ENCODE assay signal across 8 mouse cellular contexts in the genomic region with DNA sequence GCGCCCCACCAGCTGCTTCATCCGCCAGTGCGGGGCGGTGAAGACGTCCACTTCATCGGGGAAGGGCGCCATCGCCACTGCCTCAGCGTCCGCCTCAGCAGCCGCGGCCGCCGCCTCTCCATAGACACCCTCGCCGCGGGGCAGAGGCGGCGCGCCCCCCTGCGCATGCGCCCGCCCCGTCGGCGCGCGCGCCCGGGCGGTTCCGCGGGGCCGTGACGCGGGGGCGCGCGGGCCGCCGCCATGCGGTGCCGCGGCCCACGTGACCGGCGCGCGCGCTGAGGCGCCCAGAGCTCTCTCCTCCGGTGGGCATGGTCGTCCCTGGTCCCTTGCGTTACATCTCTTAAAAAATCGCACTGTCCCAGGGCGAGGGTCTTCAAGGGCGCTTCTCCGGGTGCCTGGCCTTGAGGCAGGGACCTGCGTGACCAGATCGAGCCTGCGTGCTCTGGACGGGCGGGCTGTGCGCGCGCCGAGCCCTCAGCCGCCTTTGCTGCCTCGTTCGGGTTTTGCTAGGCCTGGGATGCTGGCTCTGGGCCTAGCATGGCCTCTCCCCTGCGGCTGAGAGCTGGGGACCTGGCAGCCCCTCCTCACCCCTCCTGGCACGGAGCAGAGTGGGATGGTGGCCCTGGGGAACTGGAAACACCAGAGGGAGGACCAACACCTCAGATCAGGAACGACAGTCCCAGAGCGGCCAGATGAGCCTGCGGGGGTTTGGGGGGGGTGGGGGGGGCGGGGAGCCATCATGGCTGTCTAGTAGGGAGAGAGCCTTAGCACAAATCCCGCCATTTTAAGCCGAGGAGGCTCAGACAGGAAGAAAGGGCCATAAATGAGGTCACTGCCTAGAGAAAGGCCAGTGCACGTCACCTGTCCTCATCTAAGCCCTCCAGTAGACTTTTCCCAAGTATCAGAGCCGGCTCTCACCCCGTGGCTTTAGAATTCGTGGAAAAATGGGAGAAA. TPM values are rescaled to one million over a fixed set of nuclear protein-coding genes. Genes with fewer than 3 reads are reported as not detected.
DNase-seq lines count a peak whose midpoint lies in the region; ATAC-seq and TF ChIP-seq lines count a peak whose summit lies in the region.

No protein-coding gene starts in this region.

- 3% methylated on average over 70 of the region's 82 CpGs for WGBS in forebrain, embryonic 16.5 days
- WGBS in lung, embryonic 16.5 days, result 4% methylated on average over 55 of the region's 82 CpGs

- H3K4me2 ChIP-seq in forebrain, embryonic 16.5 days (ENCODE audit: low read length), result peak overlapping the region; percentile 74
- H3K4me2 ChIP-seq in lung, embryonic 16.5 days (ENCODE audit: low read depth, low read length), result peak overlapping the region; percentile 76

- H3K27ac ChIP-seq in forebrain, embryonic 16.5 days (ENCODE audit: low read length), result peak overlapping the region; percentile 98
- peak overlapping the region; percentile 87 for H3K27ac ChIP-seq in lung, embryonic 16.5 days (ENCODE audit: low read length)

- intact Hi-C loops in heart, postnatal 36 days (cut with DNase I), result loop anchor here (5.0 to 10.0 kb wide), 2 partner anchors 547 to 1670 kb away; a partner anchor contains a TSS

- peaks cover 29% of the 10 kb centered on the region for H3K4me1 ChIP-seq in G1E (ENCODE audit: insufficient read depth, low read depth, low read length)
- H3K4me1 ChIP-seq in forebrain, embryonic 16.5 days (replicated peaks; ENCODE audit: control insufficient read depth, insufficient read depth, low read length), result peaks cover 18% of the 10 kb centered on the region
- peaks cover 14% of the 10 kb centered on the region for H3K4me1 ChIP-seq in lung, embryonic 16.5 days (replicated peaks; ENCODE audit: control insufficient read depth, insufficient read depth, low read length)

- no peaks in the 10 kb centered on the region for H3K9me3 ChIP-seq in G1E (replicated peaks)
- no peaks in the 10 kb centered on the region for H3K9me3 ChIP-seq in forebrain, embryonic 16.5 days (ENCODE audit: control insufficient read depth, low read length)
- no peaks in the 10 kb centered on the region for H3K9me3 ChIP-seq in lung, embryonic 16.5 days (ENCODE audit: control insufficient read depth, low read length)

- no peak for TF ChIP-seq CTCF in G1E (IDR thresholded peaks at IDR 0.05; ENCODE audit: low read depth, low read length)

- ATAC-seq in G1E (ENCODE audit: extremely low read depth, insufficient number of reproducible peaks, low FRiP score, poor library complexity, severe bottlenecking), result peak; percentile 40; the same call in 1 of the 2 replicates
- peak; percentile 92 for ATAC-seq in forebrain, embryonic 16.5 days
- peak; percentile 92 for ATAC-seq in lung, embryonic 16.5 days (ENCODE audit: low read depth)

- peak overlapping the region; percentile 93 for H3K9ac ChIP-seq in forebrain, embryonic 16.5 days (replicated peaks; ENCODE audit: low read depth, low read length)
- peak overlapping the region; percentile 94 for H3K9ac ChIP-seq in lung, embryonic 16.5 days (ENCODE audit: low read length)

- H3K4me3 ChIP-seq in G1E (ENCODE audit: low read depth, low read length), result peak overlapping the region; percentile 95
- H3K4me3 ChIP-seq in forebrain, embryonic 16.5 days (replicated peaks; ENCODE audit: low read length), result peak overlapping the region; percentile 93
- H3K4me3 ChIP-seq in lung, embryonic 16.5 days (ENCODE audit: low read length), result peak overlapping the region; percentile 93

- H3K36me3 ChIP-seq in G1E (replicated peaks), result peaks cover 5% of the 10 kb centered on the region
- H3K36me3 ChIP-seq in forebrain, embryonic 16.5 days (ENCODE audit: control insufficient read depth, insufficient read depth), result no peaks in the 10 kb centered on the region; the same call in 1 of the 2 replicates
- H3K36me3 ChIP-seq in lung, embryonic 16.5 days (ENCODE audit: control insufficient read depth, insufficient read depth, low read length), result no peaks in the 10 kb centered on the region

- peaks cover 5% of the 10 kb centered on the region; the same call in 1 of the 2 replicates for H3K27me3 ChIP-seq in G1E (ENCODE audit: insufficient read depth, low read length)
- no peaks in the 10 kb centered on the region for H3K27me3 ChIP-seq in forebrain, embryonic 16.5 days (replicated peaks; ENCODE audit: control insufficient read depth, insufficient read depth, low read length)
- H3K27me3 ChIP-seq in lung, embryonic 16.5 days (ENCODE audit: control insufficient read depth, insufficient read depth, low read depth, low read length), result no peaks in the 10 kb centered on the region

- peak; percentile 79 for DNase-seq in G1E (ENCODE audit: low spot score)
- peak; percentile 87 for DNase-seq in cerebellum, adult 11-12 months
- peak; percentile 80 to 85 for DNase-seq in heart, postnatal 36 days
- peak; percentile 78 for DNase-seq in layer of hippocampus, adult 9-11 months
- DNase-seq in ovary, postnatal 10 days (ENCODE audit: low spot score), result peak; percentile 68
- DNase-seq in thymus, postnatal 0 days (ENCODE audit: low spot score), result peak; percentile 88

RNA-seq across cellular contexts. Expression of a gene that starts 36.4 kb away (rescaled TPM):
- total RNA-seq in G1E (2014; fragmentation: Nextera tagmentation) (not detected in 2 replicates), G1E (2017) (0.99 and 1.1 TPM in 2 replicates)
- polyA plus RNA-seq in G1E (2012), result not detected in 2 replicates
- not detected in 2 replicates for polyA plus RNA-seq in forebrain, embryonic 16.5 days (2015; fragmentation: Nextera tagmentation; extraction: Ambion mirVana)
- total RNA-seq in heart, postnatal 36 days (2021), result 1 to 10 TPM; 1.7 to 3.7 TPM
- polyA plus RNA-seq in lung, embryonic 16.5 days (2015; fragmentation: Nextera tagmentation; extraction: Ambion mirVana), result 2.0 and 2.6 TPM in 2 replicates
- polyA plus RNA-seq in thymus, postnatal 0 days (2015; fragmentation: Nextera tagmentation; extraction: Ambion mirVana), result 7.2 and 7.4 TPM in 2 replicates

RNA-seq across cellular contexts. Expression of a gene that starts 39.2 kb away (rescaled TPM):
- 63.6 and 64.5 TPM in 2 replicates for total RNA-seq in G1E (2014; fragmentation: Nextera tagmentation)
- total RNA-seq in G1E (2017), result 119 and 124 TPM in 2 replicates
- polyA plus RNA-seq in G1E (2012), result 18.2 and 20.0 TPM in 2 replicates
- polyA plus RNA-seq in forebrain, embryonic 16.5 days (2015; fragmentation: Nextera tagmentation; extraction: Ambion mirVana), result 81.4 and 88.2 TPM in 2 replicates
- 10 to 100 TPM; 37.6 to 38.0 TPM for total RNA-seq in heart, postnatal 36 days (2021)
- 72.5 and 73.5 TPM in 2 replicates for polyA plus RNA-seq in lung, embryonic 16.5 days (2015; fragmentation: Nextera tagmentation; extraction: Ambion mirVana)
- polyA plus RNA-seq in thymus, postnatal 0 days (2015; fragmentation: Nextera tagmentation; extraction: Ambion mirVana), result 62.4 and 63.8 TPM in 2 replicates

Comparison
In these comparisons a context has a peak if more than half of its experiments do, and no peak if none do; other contexts are left out.
1. Peak in every context shown above with its lines: DNase-seq, ATAC-seq, H3K4me3 ChIP-seq and H3K27ac ChIP-seq.
2. ATAC-seq: peak in every context shown above with its lines; median percentile 92 in forebrain, embryonic 16.5 days; 92 in lung, embryonic 16.5 days; 40 in G1E.